Mouse (Mus musculus) olfactory bulb, adult 2 months (tissue): Measurements from ENCODE around the gene Sel1l. TPM values are rescaled to one million over a fixed set of nuclear protein-coding genes. Genes with fewer than 3 reads are reported as not detected.
A peak's percentile ranks its signal among the peaks of the same experiment; 100 is the strongest.

Experiments
- H3K27ac ChIP-seq: fragments of 200-500 bp; 2 replicates; pipeline ENCODE4 v1.5.1; 2012; ENCODE audit warnings: low read depth, low read length; ENCODE audit not compliant: insufficient read depth
- H3K4me1 ChIP-seq: fragments of 200-500 bp; 2 replicates; pipeline ENCODE4 v1.6.1; 2012; ENCODE audit warnings: low read length; ENCODE audit not compliant: control insufficient read depth, insufficient read depth
- H3K4me3 ChIP-seq: fragments of 200-500 bp; 2 replicates; pipeline ENCODE4 v1.5.1; 2012; ENCODE audit warnings: mild to moderate bottlenecking, low read depth, low read length, moderate library complexity; ENCODE audit not compliant: insufficient read depth
- CTCF ChIP-seq: fragments of 200-500 bp; IDR thresholded peaks from 2 replicates; pipeline ENCODE4 v1.5.1; 2012; ENCODE audit warnings: low read depth, mild to moderate bottlenecking, low read length, moderate library complexity; ENCODE audit not compliant: insufficient read depth
- POLR2A ChIP-seq: fragments of 200-500 bp; IDR thresholded peaks from 2 replicates; pipeline ENCODE4 v1.6.1; 2012; ENCODE audit warnings: mild to moderate bottlenecking, low read depth, low read length, moderate library complexity; ENCODE audit not compliant: insufficient read depth
- WGBS: fragments of 180-500 bp; shearing (Covaris S2); methylation state at CpG from one replicate; pipeline ENCODE4 v1.1.7; 2018; 5-methylcytosine and 5-hydroxymethylcytosine counted together
- polyA plus RNA-seq: library from polyadenylated mRNA; stranded (reverse); fragments of >200 nt; gene quantifications from 2 replicates; pipeline ENCODE4 v1.2.4, GENCODE M21; 2012; ENCODE audit warnings: low replicate concordance; ENCODE audit not compliant: missing spikeins, insufficient read depth, insufficient read length

The Sel1l gene
- polyA plus RNA-seq, 1 experiment, result 256 TPM

DNA sequence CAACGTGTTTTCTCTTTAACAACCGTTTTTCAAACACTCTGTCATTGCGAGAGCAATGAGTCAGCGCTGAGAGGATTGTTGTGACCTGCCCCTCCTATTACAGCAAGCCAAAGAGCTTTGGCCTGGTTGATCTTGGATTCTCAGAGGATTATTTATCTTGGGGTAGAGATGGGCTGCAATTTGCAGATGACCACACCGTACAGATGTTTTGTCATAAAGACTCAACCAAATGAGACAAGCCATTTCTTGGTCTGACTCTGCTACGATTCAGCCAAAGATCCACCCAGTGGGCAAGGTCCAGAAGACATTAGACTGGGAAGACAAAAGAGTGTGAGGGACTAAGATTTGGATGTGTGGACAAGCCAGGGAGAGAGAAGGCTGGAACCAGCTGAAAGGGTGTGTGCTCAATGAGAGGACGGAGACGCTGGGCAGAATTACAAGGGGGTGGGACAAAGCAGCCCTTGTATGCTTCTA is 74.1 kb downstream of the Sel1l start:
- Histone ChIP-seq H3K4me1 (peaks cover 11% of the 10 kb centered on the region), H3K4me3 (no peak overlapping the region), H3K27ac (peak overlapping the region; percentile 11)
- 29% methylated on average over 8 of the region's 8 CpGs for WGBS
- no peak for TF ChIP-seq CTCF
- no peak for TF ChIP-seq POLR2A

DNA sequence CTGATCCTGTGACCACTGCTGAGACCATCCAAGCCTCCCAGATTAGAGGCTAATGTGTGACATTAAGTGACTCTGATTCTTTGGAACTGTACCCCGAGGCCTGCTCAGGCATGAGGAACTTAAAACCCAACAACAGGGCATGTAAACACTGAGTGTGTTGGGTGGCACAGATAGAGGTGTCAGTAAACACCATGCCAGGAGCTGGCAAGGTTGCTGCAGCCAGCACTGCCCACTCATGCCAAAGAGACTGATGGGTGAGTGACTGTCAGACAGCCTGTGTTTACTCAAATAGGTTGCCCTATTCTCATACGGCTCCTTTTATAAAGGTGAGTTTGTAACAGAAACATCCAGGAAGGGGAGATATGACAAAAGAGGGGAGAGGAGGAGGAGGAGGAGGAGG is 80.1 kb downstream of the Sel1l start:
- Histone ChIP-seq H3K4me3 (no peak overlapping the region), H3K4me1 (peaks cover 24% of the 10 kb centered on the region), H3K27ac (no peak overlapping the region)
- 56% methylated on average over 2 of the region's 2 CpGs for WGBS
- TF ChIP-seq CTCF (no peak), POLR2A (no peak)

DNA sequence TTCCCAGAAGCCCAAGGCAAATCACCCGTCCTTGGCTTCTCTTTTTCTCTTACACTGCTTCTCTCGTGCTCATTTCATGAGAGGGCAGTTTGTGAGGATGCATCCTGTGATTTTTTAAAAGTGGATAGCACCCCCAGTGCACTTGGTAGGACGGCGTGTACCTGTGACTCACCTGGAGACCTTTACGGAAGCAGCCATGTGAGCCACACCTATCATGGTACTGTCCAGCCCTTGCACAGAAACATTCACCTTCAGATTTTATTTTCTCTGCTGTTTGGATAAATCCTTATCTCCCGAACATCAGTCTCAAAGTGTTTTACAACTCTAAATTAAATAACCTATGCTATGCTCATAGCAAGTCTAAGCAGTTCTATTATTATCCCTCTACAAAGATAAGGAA is 80.8 kb downstream of the Sel1l start:
- no peak for TF ChIP-seq CTCF
- no peak for TF ChIP-seq POLR2A
- WGBS, result 92% methylated on average over 6 of the region's 6 CpGs
- Histone ChIP-seq H3K27ac (no peak overlapping the region), H3K4me3 (no peak overlapping the region), H3K4me1 (peaks cover 27% of the 10 kb centered on the region)

DNA sequence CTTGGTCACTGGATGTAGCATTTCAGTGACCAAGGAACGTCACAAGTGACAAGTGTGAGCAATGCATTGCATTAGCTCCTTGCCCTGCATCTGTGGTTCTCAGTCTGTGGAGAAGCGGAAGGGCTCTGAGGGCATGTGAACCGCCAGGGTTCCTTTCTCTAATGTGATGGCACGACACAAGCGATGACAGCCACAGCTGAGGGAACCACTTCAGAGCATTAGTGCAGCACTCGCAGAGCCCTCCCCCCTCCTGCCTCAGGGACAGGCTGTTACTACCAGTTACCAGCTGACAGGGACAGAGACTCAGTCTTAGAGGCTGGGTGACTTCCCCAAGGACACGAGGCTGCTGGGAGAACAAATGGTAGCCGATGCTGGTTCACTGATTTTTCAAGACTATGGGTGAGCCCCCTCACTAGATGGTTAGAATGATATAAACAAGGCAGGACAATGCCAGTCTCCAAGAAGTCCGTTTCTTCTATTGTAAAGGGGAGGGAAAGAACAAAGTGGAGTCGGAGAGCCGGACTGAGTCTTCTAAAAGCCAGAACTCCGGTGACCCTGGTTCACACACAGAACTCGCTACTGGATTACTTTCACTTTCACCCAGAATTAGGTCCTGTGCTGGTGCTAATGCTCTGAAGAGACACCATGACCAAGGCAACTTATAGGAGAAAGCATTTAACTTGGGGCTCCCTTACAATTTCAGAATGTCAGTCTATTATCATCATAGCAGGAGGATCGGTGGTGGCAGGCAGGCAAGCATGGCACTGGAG is 82.4 kb downstream of the Sel1l start:
- WGBS, result 37% methylated on average over 14 of the region's 14 CpGs
- peak overlapping the region; percentile 20; the same call in 1 of the 2 replicates for H3K4me3 ChIP-seq
- no peak for TF ChIP-seq CTCF
- no peak for TF ChIP-seq POLR2A
- 0 out of 2 replicates have a peak overlapping the region, but pooled peaks have one; percentile 33 for H3K27ac ChIP-seq
- peaks cover 27% of the 10 kb centered on the region for H3K4me1 ChIP-seq

DNA sequence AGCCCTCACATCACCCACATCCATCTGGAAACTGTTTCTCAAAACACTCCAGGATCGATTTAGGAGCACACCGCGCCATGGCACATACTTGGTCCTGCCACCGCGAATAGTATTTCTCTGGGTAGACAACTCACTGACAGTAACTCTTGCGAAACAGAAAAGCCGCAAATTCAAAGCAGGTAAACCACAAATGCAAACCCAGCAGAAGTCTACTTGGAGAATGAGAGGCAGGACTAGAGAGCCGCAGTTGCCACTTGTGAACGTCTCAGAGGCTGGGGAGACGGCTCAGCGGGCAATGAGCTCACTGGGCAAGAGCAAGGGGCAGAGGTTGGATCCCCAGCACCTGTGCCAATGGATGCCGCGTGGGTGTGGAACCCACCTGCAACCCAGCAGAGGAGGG is 83.5 kb downstream of the Sel1l start:
- peaks cover 27% of the 10 kb centered on the region for H3K4me1 ChIP-seq
- H3K4me3 ChIP-seq, result no peak overlapping the region
- TF ChIP-seq POLR2A (no peak), CTCF (no peak)
- no peak overlapping the region for H3K27ac ChIP-seq
- 85% methylated on average over 13 of the region's 13 CpGs for WGBS

DNA sequence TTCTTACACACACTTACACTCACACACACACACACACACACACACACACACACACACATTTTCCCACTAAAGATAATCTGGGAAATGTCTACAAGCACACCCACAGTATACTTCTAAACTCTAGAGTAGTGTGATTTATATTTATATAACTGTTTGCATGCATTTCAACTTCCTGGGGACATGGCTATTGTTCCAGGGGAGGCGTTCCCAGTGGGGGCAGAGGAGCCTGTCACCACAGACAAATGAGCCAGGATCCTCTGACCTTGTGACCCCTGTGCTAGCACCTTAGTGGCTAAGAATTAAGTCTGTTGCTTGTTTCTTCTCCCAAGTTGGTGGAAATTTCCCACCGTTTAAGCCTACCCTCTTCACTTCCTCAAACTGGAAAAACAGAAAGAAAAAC is 83.9 kb downstream of the Sel1l start:
- Histone ChIP-seq H3K4me3 (no peak overlapping the region), H3K27ac (no peak overlapping the region), H3K4me1 (peaks cover 27% of the 10 kb centered on the region)
- 45% methylated on average over 2 of the region's 2 CpGs for WGBS
- no peak for TF ChIP-seq CTCF

DNA sequence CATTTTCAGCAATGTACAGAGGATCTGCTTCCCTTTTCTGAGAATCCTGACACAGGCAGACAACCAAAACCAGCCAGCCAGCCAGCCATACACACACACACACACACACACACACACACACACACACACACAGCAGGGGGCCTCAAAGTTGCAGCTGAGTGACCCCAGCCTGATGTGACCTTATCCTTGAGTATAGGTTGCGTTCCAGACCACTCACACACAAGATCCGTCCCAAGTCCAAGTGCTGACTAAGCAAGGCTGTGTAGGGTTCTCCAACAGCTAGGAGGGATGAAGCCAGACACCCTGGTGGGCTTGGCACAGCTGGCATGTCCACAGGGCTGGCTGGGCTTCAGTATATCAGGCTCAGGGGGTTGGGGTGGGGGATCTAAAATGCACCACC is 84.5 kb downstream of the Sel1l start:
- no peak for TF ChIP-seq CTCF
- TF ChIP-seq POLR2A, result no peak
- H3K4me3 ChIP-seq, result no peak overlapping the region
- no peak overlapping the region for H3K27ac ChIP-seq
- H3K4me1 ChIP-seq, result peaks cover 27% of the 10 kb centered on the region
- WGBS, result 61% methylated on average over 2 of the region's 2 CpGs

DNA sequence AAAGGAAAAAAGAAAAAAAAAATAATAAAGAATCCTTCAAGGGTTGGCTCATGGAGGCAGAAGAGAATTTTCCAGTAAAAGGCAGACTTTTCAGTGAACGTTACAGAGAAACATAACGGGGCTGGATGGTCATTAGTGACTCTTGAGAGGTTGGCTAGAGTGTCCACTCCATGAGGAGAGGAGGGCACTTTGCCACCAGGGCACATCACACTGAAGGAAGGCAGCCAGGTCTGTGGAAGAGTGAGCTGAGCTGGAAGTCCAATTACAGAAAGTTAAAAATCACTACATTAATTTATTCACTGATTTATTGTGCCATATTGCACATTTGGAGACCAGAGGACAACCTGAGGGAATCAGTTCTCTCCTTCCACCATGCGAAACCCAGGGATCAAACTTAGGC is 89.1 kb downstream of the Sel1l start:
- no peak for TF ChIP-seq CTCF
- TF ChIP-seq POLR2A, result no peak
- WGBS, result 74% methylated on average over 3 of the region's 3 CpGs

DNA sequence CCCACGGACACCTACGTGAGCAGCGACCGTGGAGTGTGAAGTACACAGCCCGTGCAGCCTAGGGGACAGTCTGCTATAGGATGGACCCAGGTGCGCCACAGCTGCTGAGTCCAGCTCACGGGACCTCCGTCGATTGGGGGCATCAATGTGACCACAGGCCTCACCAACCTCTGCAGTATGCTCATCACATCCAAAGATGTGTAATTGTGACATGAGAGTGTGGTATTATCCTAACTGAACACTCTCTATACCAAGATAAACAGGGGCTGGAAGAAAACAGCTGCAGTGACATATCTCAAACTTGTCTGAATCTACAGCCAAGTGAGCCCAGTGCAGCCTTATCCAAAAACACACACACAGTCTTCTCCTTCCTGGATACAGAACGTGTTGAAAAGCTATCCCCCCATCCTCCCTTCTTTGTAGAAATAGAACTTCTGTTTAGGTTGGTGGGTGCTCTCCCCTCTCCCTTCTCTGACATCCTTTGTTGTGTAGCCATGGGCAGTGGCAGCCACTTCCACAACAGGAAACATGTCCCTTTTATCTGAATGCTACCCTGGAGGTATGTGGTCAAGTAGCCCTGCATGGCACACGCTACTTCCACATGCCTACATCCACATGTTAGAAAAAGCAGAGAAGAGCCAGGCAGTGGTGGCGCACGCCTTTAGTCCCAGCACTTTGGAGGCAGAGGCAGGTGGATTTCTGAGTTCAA is 90.9 kb downstream of the Sel1l start:
- 94% methylated on average over 13 of the region's 13 CpGs for WGBS
- TF ChIP-seq POLR2A (no peak), CTCF (no peak)
- H3K4me3 ChIP-seq, result no peak overlapping the region

More for the DNA sequence above, 89.1 kb downstream of the Sel1l start:
- H3K4me3 ChIP-seq, result no peak overlapping the region
- H3K4me1 ChIP-seq, result peaks cover 12% of the 10 kb centered on the region
- no peak overlapping the region for H3K27ac ChIP-seq

More for the DNA sequence above, 90.9 kb downstream of the Sel1l start:
- no peak overlapping the region for H3K27ac ChIP-seq
- no peaks in the 10 kb centered on the region for H3K4me1 ChIP-seq
